Mouse (Mus musculus): ENCODE measurements around the gene Comtd1. TPM values are rescaled to one million over a fixed set of nuclear protein-coding genes. Genes with fewer than 3 reads are reported as not detected.

Gene Comtd1
- polyA plus RNA-seq, 1 experiment from 2014 or later = 38.6 TPM

DNA sequence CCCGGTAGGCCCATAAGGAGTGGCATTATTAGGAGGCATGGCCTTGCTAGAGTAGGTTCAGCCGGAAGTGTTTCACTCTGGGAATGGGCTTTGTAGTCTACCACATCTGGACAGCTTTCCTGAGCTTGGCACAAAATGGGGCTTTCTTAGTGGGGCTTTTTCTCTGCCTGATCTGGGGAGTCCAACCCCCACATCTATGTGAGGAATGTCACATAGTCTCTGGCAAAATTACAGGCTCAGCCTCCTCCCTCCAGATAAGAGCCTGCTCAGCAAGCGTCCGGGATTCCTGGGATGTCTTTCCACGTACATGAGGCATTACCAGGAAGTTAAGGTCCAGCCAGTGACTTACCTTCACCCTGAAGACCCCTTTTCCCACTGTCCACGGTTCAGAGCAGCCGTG, 24.9 kb downstream of the Comtd1 start:
- Histone ChIP-seq H3K4me2 (no peak overlapping the region), H3K27ac (ENCODE audit: low read depth, low read length) (peak overlapping the region; percentile 87), H3K36me3 (ENCODE audit: control insufficient read depth, insufficient read depth, low read length) (no peaks in the 10 kb centered on the region), H3K9ac (ENCODE audit: low read depth, low read length) (no peak overlapping the region), H3K4me3 (ENCODE audit: low read depth, low read length) (no peak overlapping the region), H3K4me1 (ENCODE audit: control insufficient read depth, insufficient read depth, low read length) (peaks cover 36% of the 10 kb centered on the region; the same call in 1 of the 2 replicates), H3K27me3 (ENCODE audit: control insufficient read depth, insufficient read depth, low read length) (no peaks in the 10 kb centered on the region), H3K9me3 (replicated peaks; ENCODE audit: control insufficient read depth, low read length) (no peaks in the 10 kb centered on the region)
- 35% methylated on average over 7 of the region's 7 CpGs for WGBS (ENCODE audit: insufficient replicate concordance)
- ATAC-seq (replicated peaks; ENCODE audit: insufficient number of reproducible peaks, low FRiP score, low TSS enrichment) = no peak

DNA sequence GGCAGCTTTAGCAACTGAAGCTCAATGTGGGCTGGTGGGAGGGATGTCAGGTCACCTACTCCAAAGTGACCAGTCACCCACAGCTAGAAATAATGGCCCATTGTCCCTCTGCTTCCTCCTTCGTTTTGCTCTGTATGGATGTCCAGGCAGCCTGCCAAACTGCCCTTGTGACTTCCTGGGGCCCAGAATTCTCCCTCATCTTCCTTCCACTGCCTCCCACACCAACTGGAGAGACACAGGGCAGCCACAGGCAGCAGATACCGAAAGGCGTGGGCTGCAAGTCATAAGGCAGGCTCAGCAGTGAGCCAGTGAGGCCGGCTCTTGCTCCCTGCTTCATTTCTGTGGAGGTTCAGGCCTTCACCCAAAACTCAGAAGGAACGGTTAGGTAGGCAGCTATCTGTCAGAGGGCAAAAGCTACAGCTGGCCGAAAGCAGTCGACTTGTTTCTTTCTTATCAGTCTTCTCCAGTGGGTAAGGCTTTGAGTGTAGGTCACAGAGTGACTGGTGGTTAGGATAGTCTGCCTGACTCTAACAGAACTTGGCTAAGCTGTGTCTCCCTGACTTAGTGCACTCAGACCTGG, 25.9 kb downstream of the Comtd1 start:
- Histone ChIP-seq H3K27ac (ENCODE audit: low read depth, low read length) (peak overlapping the region; percentile 87), H3K27me3 (ENCODE audit: control insufficient read depth, insufficient read depth, low read length) (no peaks in the 10 kb centered on the region), H3K4me2 (no peak overlapping the region), H3K9ac (ENCODE audit: low read depth, low read length) (no peak overlapping the region), H3K4me1 (ENCODE audit: control insufficient read depth, insufficient read depth, low read length) (peaks cover 36% of the 10 kb centered on the region; the same call in 1 of the 2 replicates), H3K4me3 (ENCODE audit: low read depth, low read length) (no peak overlapping the region), H3K36me3 (ENCODE audit: control insufficient read depth, insufficient read depth, low read length) (no peaks in the 10 kb centered on the region), H3K9me3 (replicated peaks; ENCODE audit: control insufficient read depth, low read length) (no peaks in the 10 kb centered on the region)
- ATAC-seq (replicated peaks; ENCODE audit: insufficient number of reproducible peaks, low FRiP score, low TSS enrichment) = peak; percentile 44; the same call in 1 of the 2 replicates
- whole genome bisulfite sequencing (ENCODE audit: insufficient replicate concordance) = 16% methylated on average over 7 of the region's 7 CpGs

- Histone ChIP-seq H3K27me3 (ENCODE audit: control insufficient read depth, insufficient read depth, low read length) (no peaks in the 10 kb centered on the region), H3K9ac (ENCODE audit: low read depth, low read length) (no peak overlapping the region), H3K27ac (ENCODE audit: low read depth, low read length) (peak overlapping the region; percentile 87), H3K36me3 (ENCODE audit: control insufficient read depth, insufficient read depth, low read length) (no peaks in the 10 kb centered on the region), H3K4me1 (ENCODE audit: control insufficient read depth, insufficient read depth, low read length) (peaks cover 36% of the 10 kb centered on the region; the same call in 1 of the 2 replicates), H3K4me3 (ENCODE audit: low read depth, low read length) (no peak overlapping the region), H3K9me3 (replicated peaks; ENCODE audit: control insufficient read depth, low read length) (no peaks in the 10 kb centered on the region), H3K4me2 (no peak overlapping the region)
- WGBS (ENCODE audit: insufficient replicate concordance) = 42% methylated on average over 7 of the region's 7 CpGs
- no peak for ATAC-seq (replicated peaks; ENCODE audit: insufficient number of reproducible peaks, low FRiP score, low TSS enrichment)
Observed at GRCm38 (mm10) chr14:21822307-21822706, 26.5 kb downstream of the Comtd1 start.

GRCm38 (mm10) chr14:21820880-21821505, 27.8 kb downstream of the Comtd1 start:
- H3K27ac ChIP-seq (ENCODE audit: low read depth, low read length) = no peak overlapping the region
- 90% methylated on average over 4 of the region's 4 CpGs for WGBS (ENCODE audit: insufficient replicate concordance)

GRCm38 (mm10) chr14:21817453-21817852, 31.3 kb downstream of the Comtd1 start:
- Histone ChIP-seq H3K27me3 (ENCODE audit: control insufficient read depth, insufficient read depth, low read length) (no peaks in the 10 kb centered on the region), H3K27ac (ENCODE audit: low read depth, low read length) (no peak overlapping the region), H3K9me3 (replicated peaks; ENCODE audit: control insufficient read depth, low read length) (no peaks in the 10 kb centered on the region), H3K36me3 (ENCODE audit: control insufficient read depth, insufficient read depth, low read length) (no peaks in the 10 kb centered on the region), H3K4me2 (no peak overlapping the region), H3K4me3 (ENCODE audit: low read depth, low read length) (no peak overlapping the region), H3K4me1 (ENCODE audit: control insufficient read depth, insufficient read depth, low read length) (peaks cover 14% of the 10 kb centered on the region), H3K9ac (ENCODE audit: low read depth, low read length) (no peak overlapping the region)
- ATAC-seq (replicated peaks; ENCODE audit: insufficient number of reproducible peaks, low FRiP score, low TSS enrichment) = no peak
- 51% methylated on average over 4 of the region's 4 CpGs for WGBS (ENCODE audit: insufficient replicate concordance)

More at GRCm38 (mm10) chr14:21820880-21821505, 27.8 kb downstream of the Comtd1 start:
- Histone ChIP-seq H3K27me3 (ENCODE audit: control insufficient read depth, insufficient read depth, low read length) (no peaks in the 10 kb centered on the region), H3K36me3 (ENCODE audit: control insufficient read depth, insufficient read depth, low read length) (no peaks in the 10 kb centered on the region), H3K4me1 (ENCODE audit: control insufficient read depth, insufficient read depth, low read length) (peaks cover 33% of the 10 kb centered on the region; the same call in 1 of the 2 replicates), H3K9me3 (replicated peaks; ENCODE audit: control insufficient read depth, low read length) (no peaks in the 10 kb centered on the region), H3K9ac (ENCODE audit: low read depth, low read length) (no peak overlapping the region), H3K4me2 (no peak overlapping the region), H3K4me3 (ENCODE audit: low read depth, low read length) (no peak overlapping the region)
- ATAC-seq (replicated peaks; ENCODE audit: insufficient number of reproducible peaks, low FRiP score, low TSS enrichment) = peak; percentile 24

GRCm38 (mm10) chr14:21816255-21816654, 32.5 kb downstream of the Comtd1 start:
- H3K36me3 ChIP-seq (ENCODE audit: control insufficient read depth, insufficient read depth, low read length) = no peaks in the 10 kb centered on the region
- WGBS (ENCODE audit: insufficient replicate concordance) = 48% methylated on average over 3 of the region's 3 CpGs
- H3K4me2 ChIP-seq = no peak overlapping the region
- no peak overlapping the region for H3K4me3 ChIP-seq (ENCODE audit: low read depth, low read length)
- no peak overlapping the region for H3K27ac ChIP-seq (ENCODE audit: low read depth, low read length)
- H3K9ac ChIP-seq (ENCODE audit: low read depth, low read length) = no peak overlapping the region
- H3K27me3 ChIP-seq (ENCODE audit: control insufficient read depth, insufficient read depth, low read length) = no peaks in the 10 kb centered on the region
- no peak for ATAC-seq (replicated peaks; ENCODE audit: insufficient number of reproducible peaks, low FRiP score, low TSS enrichment)
- no peaks in the 10 kb centered on the region for H3K9me3 ChIP-seq (replicated peaks; ENCODE audit: control insufficient read depth, low read length)
- peaks cover 13% of the 10 kb centered on the region; the same call in 1 of the 2 replicates for H3K4me1 ChIP-seq (ENCODE audit: control insufficient read depth, insufficient read depth, low read length)

DNA sequence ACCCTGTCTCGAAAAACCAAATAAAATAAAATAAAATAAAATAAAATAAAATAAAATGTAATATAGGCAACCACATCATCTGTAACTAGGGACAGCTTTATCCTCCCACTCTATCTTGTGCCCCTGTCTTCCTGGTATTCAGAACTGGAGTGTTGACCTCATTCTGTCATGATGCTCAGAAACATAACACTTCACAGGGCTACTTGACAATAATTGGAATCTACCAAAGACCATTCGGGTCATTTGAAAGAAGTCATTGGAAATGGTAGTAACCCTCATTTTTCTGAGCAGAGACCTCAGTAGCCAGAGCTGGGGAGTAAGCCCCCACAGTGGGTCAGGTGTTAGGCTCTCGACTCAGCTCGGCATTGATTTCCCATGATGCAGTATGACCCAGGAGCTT, 34.2 kb downstream of the Comtd1 start:
- 89% methylated on average over 4 of the region's 4 CpGs for WGBS (ENCODE audit: insufficient replicate concordance)
- ATAC-seq (replicated peaks; ENCODE audit: insufficient number of reproducible peaks, low FRiP score, low TSS enrichment) = no peak
- H3K4me2 ChIP-seq = no peak overlapping the region

GRCm38 (mm10) chr14:21813847-21814246, 34.9 kb downstream of the Comtd1 start:
- H3K27me3 ChIP-seq (ENCODE audit: control insufficient read depth, insufficient read depth, low read length) = no peaks in the 10 kb centered on the region
- no peak overlapping the region for H3K9ac ChIP-seq (ENCODE audit: low read depth, low read length)
- no peak overlapping the region for H3K27ac ChIP-seq (ENCODE audit: low read depth, low read length)
- H3K4me2 ChIP-seq = no peak overlapping the region
- no peaks in the 10 kb centered on the region for H3K9me3 ChIP-seq (replicated peaks; ENCODE audit: control insufficient read depth, low read length)
- WGBS (ENCODE audit: insufficient replicate concordance) = 62% methylated on average over 3 of the region's 3 CpGs
- ATAC-seq (replicated peaks; ENCODE audit: insufficient number of reproducible peaks, low FRiP score, low TSS enrichment) = no peak
- no peaks in the 10 kb centered on the region for H3K36me3 ChIP-seq (ENCODE audit: control insufficient read depth, insufficient read depth, low read length)
- H3K4me3 ChIP-seq (ENCODE audit: low read depth, low read length) = no peak overlapping the region
- H3K4me1 ChIP-seq (ENCODE audit: control insufficient read depth, insufficient read depth, low read length) = peaks cover 13% of the 10 kb centered on the region; the same call in 1 of the 2 replicates

More for the DNA sequence above, 34.2 kb downstream of the Comtd1 start:
- Histone ChIP-seq H3K36me3 (ENCODE audit: control insufficient read depth, insufficient read depth, low read length) (no peaks in the 10 kb centered on the region), H3K9ac (ENCODE audit: low read depth, low read length) (no peak overlapping the region), H3K4me3 (ENCODE audit: low read depth, low read length) (no peak overlapping the region), H3K27me3 (ENCODE audit: control insufficient read depth, insufficient read depth, low read length) (no peaks in the 10 kb centered on the region), H3K9me3 (replicated peaks; ENCODE audit: control insufficient read depth, low read length) (no peaks in the 10 kb centered on the region), H3K4me1 (ENCODE audit: control insufficient read depth, insufficient read depth, low read length) (peaks cover 13% of the 10 kb centered on the region; the same call in 1 of the 2 replicates), H3K27ac (ENCODE audit: low read depth, low read length) (no peak overlapping the region)
